Mouse (Mus musculus): ENCODE results near the gene Cacnb4. TPM values are rescaled to one million over a fixed set of nuclear protein-coding genes. Genes with fewer than 3 reads are reported as not detected.

Gene Cacnb4
- polyA plus RNA-seq, 1 experiment: not detected

- TF ChIP-seq POLR2A (IDR thresholded peaks at IDR 0.05; ENCODE audit: insufficient read depth, low read depth, low read length) (no peak), CTCF (IDR thresholded peaks at IDR 0.05; ENCODE audit: insufficient read depth, low read depth, low read length) (no peak)
- 54% methylated on average over 7 of the region's 7 CpGs for WGBS
- Histone ChIP-seq H3K4me3 (ENCODE audit: insufficient read depth, low read depth, low read length) (no peak overlapping the region), H3K4me1 (ENCODE audit: control insufficient read depth, insufficient read depth, low read length) (no peaks in the 10 kb centered on the region), H3K27ac (ENCODE audit: insufficient read depth, low read depth, low read length) (no peak overlapping the region)
Observed at GRCm38 (mm10) chr2:52455606-52456479, 220.8 kb downstream of the Cacnb4 start.

- H3K27ac ChIP-seq (ENCODE audit: insufficient read depth, low read depth, low read length): no peak overlapping the region
- TF ChIP-seq CTCF (IDR thresholded peaks at IDR 0.05; ENCODE audit: insufficient read depth, low read depth, low read length): no peak
- no peak for TF ChIP-seq POLR2A (IDR thresholded peaks at IDR 0.05; ENCODE audit: insufficient read depth, low read depth, low read length)
- no peaks in the 10 kb centered on the region for H3K4me1 ChIP-seq (ENCODE audit: control insufficient read depth, insufficient read depth, low read length)
- WGBS: 87% methylated on average over 8 of the region's 8 CpGs
- H3K4me3 ChIP-seq (ENCODE audit: insufficient read depth, low read depth, low read length): no peak overlapping the region
Observed at GRCm38 (mm10) chr2:52449818-52450217, 226.8 kb downstream of the Cacnb4 start.

GRCm38 (mm10) chr2:52448916-52449315 lies 227.7 kb downstream of the Cacnb4 start:
- TF ChIP-seq CTCF (IDR thresholded peaks at IDR 0.05; ENCODE audit: insufficient read depth, low read depth, low read length): no peak
- no peak for TF ChIP-seq POLR2A (IDR thresholded peaks at IDR 0.05; ENCODE audit: insufficient read depth, low read depth, low read length)
- no peak overlapping the region for H3K4me3 ChIP-seq (ENCODE audit: insufficient read depth, low read depth, low read length)
- WGBS: 71% methylated on average over 1 of the region's 1 CpGs
- H3K27ac ChIP-seq (ENCODE audit: insufficient read depth, low read depth, low read length): no peak overlapping the region
- no peaks in the 10 kb centered on the region for H3K4me1 ChIP-seq (ENCODE audit: control insufficient read depth, insufficient read depth, low read length)

GRCm38 (mm10) chr2:52446648-52447047 lies 230.0 kb downstream of the Cacnb4 start:
- 75% methylated on average over 5 of the region's 5 CpGs for WGBS
- H3K27ac ChIP-seq (ENCODE audit: insufficient read depth, low read depth, low read length): no peak overlapping the region
- TF ChIP-seq CTCF (IDR thresholded peaks at IDR 0.05; ENCODE audit: insufficient read depth, low read depth, low read length) (no peak), POLR2A (IDR thresholded peaks at IDR 0.05; ENCODE audit: insufficient read depth, low read depth, low read length) (no peak)
- peaks cover 3% of the 10 kb centered on the region for H3K4me1 ChIP-seq (ENCODE audit: control insufficient read depth, insufficient read depth, low read length)
- no peak overlapping the region for H3K4me3 ChIP-seq (ENCODE audit: insufficient read depth, low read depth, low read length)

GRCm38 (mm10) chr2:52442125-52442524 lies 234.5 kb downstream of the Cacnb4 start:
- TF ChIP-seq CTCF (IDR thresholded peaks at IDR 0.05; ENCODE audit: insufficient read depth, low read depth, low read length): no peak
- TF ChIP-seq POLR2A (IDR thresholded peaks at IDR 0.05; ENCODE audit: insufficient read depth, low read depth, low read length): no peak
- Histone ChIP-seq H3K27ac (ENCODE audit: insufficient read depth, low read depth, low read length) (no peak overlapping the region), H3K4me3 (ENCODE audit: insufficient read depth, low read depth, low read length) (no peak overlapping the region), H3K4me1 (ENCODE audit: control insufficient read depth, insufficient read depth, low read length) (peaks cover 5% of the 10 kb centered on the region)
- 36% methylated on average over 5 of the region's 5 CpGs for WGBS

- TF ChIP-seq POLR2A (IDR thresholded peaks at IDR 0.05; ENCODE audit: insufficient read depth, low read depth, low read length) (no peak), CTCF (IDR thresholded peaks at IDR 0.05; ENCODE audit: insufficient read depth, low read depth, low read length) (no peak)
- no peak overlapping the region for H3K4me3 ChIP-seq (ENCODE audit: insufficient read depth, low read depth, low read length)
- WGBS: 68% methylated on average over 4 of the region's 4 CpGs
Observed at GRCm38 (mm10) chr2:52440420-52441015, 236.1 kb downstream of the Cacnb4 start.

GRCm38 (mm10) chr2:52438437-52438836 lies 238.2 kb downstream of the Cacnb4 start:
- TF ChIP-seq CTCF (IDR thresholded peaks at IDR 0.05; ENCODE audit: insufficient read depth, low read depth, low read length) (no peak), POLR2A (IDR thresholded peaks at IDR 0.05; ENCODE audit: insufficient read depth, low read depth, low read length) (no peak)
- Histone ChIP-seq H3K4me1 (ENCODE audit: control insufficient read depth, insufficient read depth, low read length) (peaks cover 9% of the 10 kb centered on the region), H3K27ac (ENCODE audit: insufficient read depth, low read depth, low read length) (no peak overlapping the region), H3K4me3 (ENCODE audit: insufficient read depth, low read depth, low read length) (no peak overlapping the region)
- 96% methylated on average over 4 of the region's 4 CpGs for WGBS

More at GRCm38 (mm10) chr2:52440420-52441015, 236.1 kb downstream of the Cacnb4 start:
- Histone ChIP-seq H3K27ac (ENCODE audit: insufficient read depth, low read depth, low read length) (no peak overlapping the region), H3K4me1 (ENCODE audit: control insufficient read depth, insufficient read depth, low read length) (peaks cover 8% of the 10 kb centered on the region)

GRCm38 (mm10) chr2:52438013-52438412 lies 238.6 kb downstream of the Cacnb4 start:
- Histone ChIP-seq H3K4me3 (ENCODE audit: insufficient read depth, low read depth, low read length) (no peak overlapping the region), H3K27ac (ENCODE audit: insufficient read depth, low read depth, low read length) (no peak overlapping the region), H3K4me1 (ENCODE audit: control insufficient read depth, insufficient read depth, low read length) (peaks cover 11% of the 10 kb centered on the region)
- 39% methylated on average over 6 of the region's 6 CpGs for WGBS
- TF ChIP-seq POLR2A (IDR thresholded peaks at IDR 0.05; ENCODE audit: insufficient read depth, low read depth, low read length) (no peak), CTCF (IDR thresholded peaks at IDR 0.05; ENCODE audit: insufficient read depth, low read depth, low read length) (no peak)

All from olfactory bulb, adult 2 months (tissue).